Mouse (Mus musculus): ENCODE measurements around the gene Ppdpf. TPM values are rescaled to one million over a fixed set of nuclear protein-coding genes. Genes with fewer than 3 reads are reported as not detected.

Gene Ppdpf
- polyA plus RNA-seq, 1 experiment from 2014 or later: 375 TPM

DNA sequence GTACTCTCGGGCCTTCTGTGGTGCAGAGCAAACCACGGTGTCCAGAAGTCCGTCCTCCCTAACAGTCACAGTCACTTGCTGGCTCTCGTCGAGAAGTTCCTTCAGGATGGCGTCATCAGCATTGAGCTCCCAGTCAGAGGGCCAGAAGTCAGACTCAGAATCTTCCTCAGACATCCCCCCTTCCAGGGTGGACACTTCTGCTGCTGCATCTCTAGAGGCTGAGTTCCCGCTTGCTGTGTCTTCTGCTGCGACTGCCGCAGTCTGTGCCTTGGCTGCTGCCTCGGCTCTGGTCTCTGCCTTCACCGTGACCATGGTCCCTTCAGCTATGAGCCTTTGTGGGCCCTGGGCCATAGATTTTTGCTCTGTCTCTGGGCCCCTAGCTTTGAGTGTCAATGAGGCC is 47.6 kb downstream of the Ppdpf start:
- no peaks in the 10 kb centered on the region for H3K9me3 ChIP-seq (replicated peaks)
- no peak overlapping the region for H3K27ac ChIP-seq (replicated peaks)
- DNase-seq (ENCODE audit: low spot score): no peak
- H3K36me3 ChIP-seq: no peaks in the 10 kb centered on the region
- no peaks in the 10 kb centered on the region for H3K27me3 ChIP-seq (ENCODE audit: low read depth, poor library complexity, severe bottlenecking)
- no peak overlapping the region for H3K4me3 ChIP-seq
- H3K4me1 ChIP-seq: 0 out of 2 replicates have a peak, but pooled peaks cover 5% of the 10 kb centered on the region
- WGBS: 97% methylated on average over 11 of the region's 11 CpGs

DNA sequence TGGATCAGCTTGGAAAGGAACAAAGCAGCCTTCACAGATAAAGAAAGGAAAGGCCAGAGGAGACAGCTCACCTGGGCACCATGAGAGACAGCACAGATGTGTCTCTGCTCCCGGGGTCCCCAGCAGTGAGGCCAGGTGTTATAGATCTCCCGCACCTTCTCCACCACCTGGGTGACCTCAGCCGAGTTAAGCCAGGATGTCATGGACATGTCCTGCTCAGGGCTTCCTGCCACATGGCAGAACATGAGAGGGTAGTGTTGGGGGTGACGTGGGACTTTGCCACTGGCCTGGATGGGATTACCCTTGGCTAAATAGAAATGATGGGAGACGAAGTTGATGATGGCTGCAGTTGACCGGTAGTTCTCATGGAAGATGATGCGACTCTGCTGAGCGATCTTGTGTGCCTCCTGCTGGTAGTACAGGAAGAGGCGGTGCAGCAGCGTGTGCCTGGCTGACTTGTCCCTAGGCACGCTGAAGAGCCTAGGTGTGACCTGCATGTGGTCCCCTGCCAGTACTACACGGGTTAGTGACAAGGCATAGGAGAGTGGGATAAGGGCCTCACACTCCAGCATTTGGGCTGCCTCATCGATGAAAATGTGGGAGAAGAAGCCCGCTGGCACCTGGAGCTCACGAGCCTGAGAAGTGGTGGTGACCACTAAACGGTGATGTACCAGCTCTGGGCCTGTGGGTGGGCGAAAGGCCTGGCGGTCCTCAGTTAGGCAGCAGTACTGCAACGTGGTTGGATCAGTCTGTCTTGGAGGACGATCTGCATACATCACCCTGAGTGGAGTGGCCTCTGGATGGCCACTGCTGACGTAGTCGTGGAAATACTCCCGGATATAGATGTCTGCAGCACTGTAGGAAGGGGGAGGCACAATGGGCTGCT is 48.9 kb downstream of the Ppdpf start:
- Histone ChIP-seq H3K4me3 (no peak overlapping the region), H3K9me3 (replicated peaks) (no peaks in the 10 kb centered on the region), H3K27me3 (ENCODE audit: low read depth, poor library complexity, severe bottlenecking) (no peaks in the 10 kb centered on the region), H3K36me3 (no peaks in the 10 kb centered on the region), H3K27ac (replicated peaks) (no peak overlapping the region), H3K4me1 (0 out of 2 replicates have a peak, but pooled peaks cover 5% of the 10 kb centered on the region)
- 86% methylated on average over 23 of the region's 23 CpGs for WGBS
- DNase-seq (ENCODE audit: low spot score): no peak

DNA sequence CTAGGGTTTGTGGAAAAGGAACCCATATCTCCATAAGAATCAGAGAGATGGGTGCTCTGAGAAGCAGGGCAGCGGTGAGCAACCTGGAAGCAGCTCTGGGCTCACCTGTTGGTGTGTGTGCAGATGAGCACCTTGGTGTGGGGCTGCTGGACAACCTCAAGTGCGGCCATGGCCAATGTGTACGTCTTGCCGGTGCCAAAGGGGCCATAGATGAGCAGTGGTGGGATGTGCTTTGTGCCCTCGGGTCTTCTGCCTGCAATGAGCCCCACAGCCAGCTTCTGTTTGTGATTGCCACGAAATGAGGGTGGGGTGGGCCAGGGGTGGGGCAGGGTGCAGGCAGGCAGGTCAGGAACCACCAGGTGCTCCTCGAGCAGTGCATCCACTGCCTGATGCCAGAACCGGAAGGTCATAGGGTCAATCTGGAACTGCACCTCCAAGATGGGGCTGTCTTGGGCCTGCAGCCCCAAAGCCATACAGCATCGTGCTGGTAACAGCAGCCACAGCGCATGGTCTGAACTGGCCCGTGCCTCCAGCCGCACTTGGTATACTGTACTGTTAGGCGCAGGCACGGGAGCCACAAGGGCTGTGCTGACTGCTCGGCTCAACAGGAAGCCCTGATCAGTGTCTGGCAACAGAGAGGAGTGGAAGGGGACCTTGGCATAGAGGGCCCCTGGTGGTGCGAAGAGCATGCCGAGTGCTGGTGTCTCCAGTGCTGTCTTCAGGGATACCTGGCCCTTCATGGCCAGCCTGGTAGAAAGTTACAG is 50.4 kb downstream of the Ppdpf start:
- DNase-seq (ENCODE audit: low spot score): no peak
- no peaks in the 10 kb centered on the region for H3K9me3 ChIP-seq (replicated peaks)
- no peak overlapping the region for H3K4me3 ChIP-seq
- no peak overlapping the region for H3K27ac ChIP-seq (replicated peaks)
- peaks cover 15% of the 10 kb centered on the region for H3K4me1 ChIP-seq
- H3K36me3 ChIP-seq: no peaks in the 10 kb centered on the region
- H3K27me3 ChIP-seq (ENCODE audit: low read depth, poor library complexity, severe bottlenecking): no peaks in the 10 kb centered on the region
- WGBS: 91% methylated on average over 17 of the region's 17 CpGs

DNA sequence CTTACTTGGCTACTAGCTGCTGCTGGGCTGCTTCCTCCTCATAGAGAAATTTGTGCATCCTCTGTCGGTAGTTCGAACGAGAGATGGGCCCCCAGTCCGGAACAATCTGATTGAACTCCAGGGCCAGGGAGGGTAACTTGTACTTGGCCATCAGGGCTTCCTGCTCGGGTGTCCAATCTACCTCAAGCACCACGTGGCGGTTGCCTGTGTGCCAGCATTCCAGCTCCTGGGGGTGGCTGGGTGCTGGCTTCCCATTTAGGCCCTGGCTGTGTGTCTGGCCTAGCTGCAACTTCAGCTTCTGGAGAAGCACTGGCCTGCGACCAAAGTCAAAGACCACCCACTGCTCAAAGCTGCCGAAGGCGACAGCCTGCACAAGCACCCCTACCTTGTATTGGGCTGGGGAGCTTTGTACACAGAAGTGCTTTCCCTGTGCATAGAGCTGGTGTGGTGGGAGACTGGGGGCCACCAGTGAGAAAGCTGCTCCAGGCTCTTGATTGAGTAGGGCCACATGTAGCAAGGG is 51.1 kb downstream of the Ppdpf start:
- H3K9me3 ChIP-seq (replicated peaks): no peaks in the 10 kb centered on the region
- no peak overlapping the region for H3K4me3 ChIP-seq
- no peaks in the 10 kb centered on the region for H3K27me3 ChIP-seq (ENCODE audit: low read depth, poor library complexity, severe bottlenecking)
- H3K27ac ChIP-seq (replicated peaks): no peak overlapping the region
- 73% methylated on average over 10 of the region's 10 CpGs for WGBS
- no peaks in the 10 kb centered on the region for H3K36me3 ChIP-seq
- no peak for DNase-seq (ENCODE audit: low spot score)
- H3K4me1 ChIP-seq: peaks cover 15% of the 10 kb centered on the region

Other genes with a start within 250 kb of the Ppdpf start
- 43.7 and 59.7 TPM in 2 replicates for gene Nkain4, start 232.5 kb upstream of the Ppdpf start, polyA plus RNA-seq (2016; fragmentation: Nextera tagmentation; extraction: Ambion mirVana)
- 81.6 and 87.1 TPM in 2 replicates for gene Arfgap1, start 220.0 kb upstream of the Ppdpf start, polyA plus RNA-seq (2016; fragmentation: Nextera tagmentation; extraction: Ambion mirVana)
- 0.14 and 0.52 TPM in 2 replicates for gene Col20a1, start 200.7 kb upstream of the Ppdpf start, polyA plus RNA-seq (2016; fragmentation: Nextera tagmentation; extraction: Ambion mirVana)
- 17.9 and 23.8 TPM in 2 replicates for gene Chrna4, start 143.7 kb upstream of the Ppdpf start, polyA plus RNA-seq (2016; fragmentation: Nextera tagmentation; extraction: Ambion mirVana)
- 3.5 and 9.7 TPM in 2 replicates for gene Kcnq2, start 51.9 kb upstream of the Ppdpf start, polyA plus RNA-seq (2016; fragmentation: Nextera tagmentation; extraction: Ambion mirVana)
- 0.29 TPM in 1 of 2 replicates, not detected in the other for gene Eef1a2, start 30.2 kb upstream of the Ppdpf start, polyA plus RNA-seq (2016; fragmentation: Nextera tagmentation; extraction: Ambion mirVana)
- gene Ptk6, start 15.5 kb downstream of the Ppdpf start, polyA plus RNA-seq (2016; fragmentation: Nextera tagmentation; extraction: Ambion mirVana): 0.07 TPM in 1 of 2 replicates, not detected in the other
- 0.10 and 0.20 TPM in 2 replicates for gene Srms, start 25.9 kb downstream of the Ppdpf start, polyA plus RNA-seq (2016; fragmentation: Nextera tagmentation; extraction: Ambion mirVana)
- gene Fndc11, start 32.8 kb downstream of the Ppdpf start, polyA plus RNA-seq (2016; fragmentation: Nextera tagmentation; extraction: Ambion mirVana): 0.10 and 0.15 TPM in 2 replicates
- gene Helz2, start 54.8 kb downstream of the Ppdpf start, polyA plus RNA-seq (2016; fragmentation: Nextera tagmentation; extraction: Ambion mirVana): 0.62 and 0.78 TPM in 2 replicates
- 18.1 and 21.8 TPM in 2 replicates for gene Gmeb2, start 100.8 kb downstream of the Ppdpf start, polyA plus RNA-seq (2016; fragmentation: Nextera tagmentation; extraction: Ambion mirVana)
- gene Stmn3, start 127.3 kb downstream of the Ppdpf start, polyA plus RNA-seq (2016; fragmentation: Nextera tagmentation; extraction: Ambion mirVana): 133 and 240 TPM in 2 replicates
- 61.5 and 71.4 TPM in 2 replicates for gene Rtel1, start 132.5 kb downstream of the Ppdpf start, polyA plus RNA-seq (2016; fragmentation: Nextera tagmentation; extraction: Ambion mirVana)
- 45.0 and 50.5 TPM in 2 replicates for gene Zgpat, start 177.7 kb downstream of the Ppdpf start, polyA plus RNA-seq (2016; fragmentation: Nextera tagmentation; extraction: Ambion mirVana)
- gene Arfrp1, start 178.2 kb downstream of the Ppdpf start, polyA plus RNA-seq (2016; fragmentation: Nextera tagmentation; extraction: Ambion mirVana): 79.2 and 85.6 TPM in 2 replicates
- 26.0 and 32.2 TPM in 2 replicates for gene Lime1, start 192.8 kb downstream of the Ppdpf start, polyA plus RNA-seq (2016; fragmentation: Nextera tagmentation; extraction: Ambion mirVana)

All from midbrain, embryonic 10.5 days (tissue).